Mouse (Mus musculus) testis, postnatal 10 days (tissue): ENCODE measurements at regions not wholly inside any gene's neighbourhood (a gene's known extent, or its start where the extent isn't known, plus 50 kb on each side); places are given as distances from the start of the nearest gene placed in this dataset.

Experiments used
- DNase-seq: peaks from one replicate; pipeline ENCODE4 v3.0.0; 2021; ENCODE audit warnings: low spot score

GRCm38 (mm10) chr1:169051085-169051862 lies 480.0 kb downstream of the Nuf2 start:
- no peak for DNase-seq

GRCm38 (mm10) chr1:169049846-169050245 lies 481.4 kb downstream of the Nuf2 start:
- DNase-seq, result no peak

GRCm38 (mm10) chr1:169046791-169047525 lies 484.3 kb downstream of the Nuf2 start:
- no peak for DNase-seq

- no peak for DNase-seq
These were observed 497.7 kb downstream of the Nuf2 start for GRCm38 (mm10) chr1:169033517-169033916.

- no peak for DNase-seq
These were observed 499.3 kb downstream of the Nuf2 start for GRCm38 (mm10) chr1:169031849-169032542.

- DNase-seq, result no peak
These were observed 503.6 kb downstream of the Nuf2 start for GRCm38 (mm10) chr1:169027706-169028105.

GRCm38 (mm10) chr1:169027241-169027640 lies 504.0 kb downstream of the Nuf2 start:
- no peak for DNase-seq

- no peak for DNase-seq
These were observed 506.7 kb downstream of the Nuf2 start for GRCm38 (mm10) chr1:169024531-169024930.

- DNase-seq, result no peak
These were observed 539.6 kb downstream of the Nuf2 start for GRCm38 (mm10) chr1:168991506-168992244.

GRCm38 (mm10) chr1:168975037-168975698 lies 543.1 kb upstream of the Pbx1 start:
- DNase-seq, result no peak

GRCm38 (mm10) chr1:168969402-168969801 lies 537.3 kb upstream of the Pbx1 start:
- no peak for DNase-seq

- DNase-seq, result no peak
These were observed 535.3 kb upstream of the Pbx1 start for GRCm38 (mm10) chr1:168967334-168967733.

- no peak for DNase-seq
These were observed 532.4 kb upstream of the Pbx1 start for GRCm38 (mm10) chr1:168964467-168964904.

GRCm38 (mm10) chr1:168950947-168951346 lies 518.9 kb upstream of the Pbx1 start:
- no peak for DNase-seq

- no peak for DNase-seq
These were observed 492.2 kb upstream of the Pbx1 start for GRCm38 (mm10) chr1:168924100-168924815.

GRCm38 (mm10) chr1:168918331-168919076 lies 486.4 kb upstream of the Pbx1 start:
- DNase-seq, result no peak

GRCm38 (mm10) chr1:168908684-168909175 lies 476.7 kb upstream of the Pbx1 start:
- DNase-seq, result no peak

- DNase-seq, result no peak
These were observed 476.1 kb upstream of the Pbx1 start for GRCm38 (mm10) chr1:168908192-168908591.

GRCm38 (mm10) chr1:168898483-168898882 lies 466.4 kb upstream of the Pbx1 start:
- no peak for DNase-seq

- no peak for DNase-seq
These were observed 429.5 kb upstream of the Pbx1 start for GRCm38 (mm10) chr1:168861577-168861976.
